Mouse (Mus musculus) spleen, postnatal 36 days (tissue): Measurements from ENCODE around the gene Gxylt2.
A peak's percentile ranks its signal among the peaks of the same experiment; 100 is the strongest.

Experiments
- DNase-seq, 2 experiments: peaks; one replicate each; pipeline ENCODE4 v3.0.0; 2022; ENCODE audit warnings: low spot score in 2 of 2, mixed read lengths in 1 of 2

The Gxylt2 gene

GRCm38 (mm10) chr6:100799290-100799689 is 94.8 kb downstream of the Gxylt2 start:
- no peak for DNase-seq

GRCm38 (mm10) chr6:100799766-100800165 is 95.2 kb downstream of the Gxylt2 start:
- DNase-seq: no peak

GRCm38 (mm10) chr6:100800497-100800955 is 96.0 kb downstream of the Gxylt2 start:
- peak; percentile 42 to 47 for DNase-seq

GRCm38 (mm10) chr6:100802381-100803083 is 98.0 kb downstream of the Gxylt2 start:
- no peak for DNase-seq

GRCm38 (mm10) chr6:100803250-100803649 is 98.7 kb downstream of the Gxylt2 start:
- no peak for DNase-seq

- peak; percentile 17 to 22 for DNase-seq
Measured at GRCm38 (mm10) chr6:100807187-100807586, 102.7 kb downstream of the Gxylt2 start.

- DNase-seq: no peak
Measured at GRCm38 (mm10) chr6:100807746-100808145, 103.2 kb downstream of the Gxylt2 start.

- DNase-seq: no peak
Measured at GRCm38 (mm10) chr6:100808221-100808778, 103.8 kb downstream of the Gxylt2 start.

- no peak for DNase-seq
Measured at GRCm38 (mm10) chr6:100810117-100810516, 105.6 kb downstream of the Gxylt2 start.

- no peak for DNase-seq
Measured at GRCm38 (mm10) chr6:100811731-100812130, 107.2 kb downstream of the Gxylt2 start.

GRCm38 (mm10) chr6:100821367-100821766 is 116.8 kb downstream of the Gxylt2 start:
- DNase-seq: no peak

- DNase-seq: no peak
Measured at GRCm38 (mm10) chr6:100823356-100823755, 118.8 kb downstream of the Gxylt2 start.

- peak in 1 of 2 experiments; percentile 2 for DNase-seq
Measured at GRCm38 (mm10) chr6:100824381-100824965, 119.9 kb downstream of the Gxylt2 start.

- DNase-seq: no peak
Measured at GRCm38 (mm10) chr6:100826046-100826445, 121.5 kb downstream of the Gxylt2 start.

GRCm38 (mm10) chr6:100828565-100828964 is 124.0 kb downstream of the Gxylt2 start:
- DNase-seq: no peak

GRCm38 (mm10) chr6:100829770-100830169 is 125.2 kb downstream of the Gxylt2 start:
- DNase-seq: no peak

GRCm38 (mm10) chr6:100831188-100831587 is 126.7 kb downstream of the Gxylt2 start:
- DNase-seq: no peak

- DNase-seq: no peak
Measured at GRCm38 (mm10) chr6:100831751-100832150, 127.2 kb downstream of the Gxylt2 start.

GRCm38 (mm10) chr6:100833355-100833754 is 128.8 kb downstream of the Gxylt2 start, which contains the start of gene Ppp4r2:
Ppp4r2 (plus strand) TSS chr6:100833622.
- DNase-seq: peak; percentile 89 to 92

- peak; percentile 45 to 59 for DNase-seq
Measured at GRCm38 (mm10) chr6:100833811-100834481, 129.4 kb downstream of the Gxylt2 start.

- no peak for DNase-seq
Measured at GRCm38 (mm10) chr6:100834489-100835160, 130.1 kb downstream of the Gxylt2 start.

GRCm38 (mm10) chr6:100845058-100845457 is 140.5 kb downstream of the Gxylt2 start:
- no peak for DNase-seq
